Mouse (Mus musculus) lung, adult 2 months (tissue): Measurements from ENCODE around the gene Utrn. TPM values are rescaled to one million over a fixed set of nuclear protein-coding genes. Genes with fewer than 3 reads are reported as not detected.
A peak's percentile ranks its signal among the peaks of the same experiment; 100 is the strongest.

Experiments used
- DNase-seq: peaks from one replicate; pipeline ENCODE4 v3.0.0; 2022
- H3K4me1 ChIP-seq: fragments of 200-500 bp; 2 replicates; pipeline ENCODE4 v1.6.1; 2011; ENCODE audit warnings: low read length; ENCODE audit not compliant: control insufficient read depth, insufficient read depth
- H3K4me3 ChIP-seq: fragments of 200-500 bp; replicated peaks from 2 replicates; pipeline ENCODE3; 2011; ENCODE audit warnings: low read depth, mild to moderate bottlenecking, control low read depth, low read length; ENCODE audit errors: extremely low read depth
- CTCF ChIP-seq: fragments of 200-500 bp; IDR thresholded peaks from 2 replicates; pipeline ENCODE4 v1.5.1; 2011; ENCODE audit warnings: mild to moderate bottlenecking, low read length, control low read depth; ENCODE audit not compliant: insufficient read depth
- POLR2A ChIP-seq: fragments of 200-500 bp; IDR thresholded peaks from 2 replicates; pipeline ENCODE4 v1.6.1; 2011; ENCODE audit warnings: low read depth, mild to moderate bottlenecking, control low read depth, low read length, borderline replicate concordance; ENCODE audit errors: extremely low read depth
- WGBS: fragments of 180-500 bp; shearing (Covaris S2); methylation state at CpG from one replicate; pipeline ENCODE4 v1.1.7; 2018; 5-methylcytosine and 5-hydroxymethylcytosine counted together
- polyA plus RNA-seq: library from polyadenylated mRNA; depleted of rRNA; stranded (reverse); fragments of >200 nt; gene quantifications from 2 replicates; pipeline ENCODE4 v1.2.3, GENCODE M21; 2012

Utrn gene
- polyA plus RNA-seq, 1 experiment: 59.1 TPM

GRCm38 (mm10) chr10:12754911-12755310 is 114.3 kb downstream of the Utrn start:
- DNase-seq: no peak
- peaks cover 12% of the 10 kb centered on the region for H3K4me1 ChIP-seq
- TF ChIP-seq CTCF (no peak), POLR2A (no peak)
- H3K4me3 ChIP-seq: no peak overlapping the region
- 80% methylated on average over 2 of the region's 2 CpGs for WGBS

GRCm38 (mm10) chr10:12754166-12754565 is 115.0 kb downstream of the Utrn start:
- TF ChIP-seq POLR2A: no peak
- TF ChIP-seq CTCF: no peak
- DNase-seq: no peak
- 87% methylated on average over 6 of the region's 6 CpGs for WGBS

GRCm38 (mm10) chr10:12743717-12744116 is 125.4 kb downstream of the Utrn start:
- no peak for TF ChIP-seq POLR2A
- TF ChIP-seq CTCF: no peak
- Histone ChIP-seq H3K4me1 (no peaks in the 10 kb centered on the region), H3K4me3 (no peak overlapping the region)
- no peak for DNase-seq
- 83% methylated on average over 9 of the region's 9 CpGs for WGBS

More at GRCm38 (mm10) chr10:12754166-12754565, 115.0 kb downstream of the Utrn start:
- Histone ChIP-seq H3K4me1 (peaks cover 12% of the 10 kb centered on the region), H3K4me3 (no peak overlapping the region)

GRCm38 (mm10) chr10:12739302-12739987 is 129.7 kb downstream of the Utrn start:
- Histone ChIP-seq H3K4me3 (no peak overlapping the region), H3K4me1 (peaks cover 6% of the 10 kb centered on the region)
- WGBS: 70% methylated on average over 13 of the region's 13 CpGs
- TF ChIP-seq CTCF (no peak), POLR2A (no peak)
- no peak for DNase-seq

GRCm38 (mm10) chr10:12737926-12738325 is 131.2 kb downstream of the Utrn start:
- no peak for DNase-seq
- 58% methylated on average over 9 of the region's 9 CpGs for WGBS
- Histone ChIP-seq H3K4me1 (peaks cover 6% of the 10 kb centered on the region), H3K4me3 (peak overlapping the region; percentile 13)
- TF ChIP-seq POLR2A (peak; percentile 29; the same call in 1 of the 2 replicates), CTCF (no peak)

- 45% methylated on average over 18 of the region's 18 CpGs for WGBS
- Histone ChIP-seq H3K4me1 (peaks cover 8% of the 10 kb centered on the region), H3K4me3 (no peak overlapping the region)
- TF ChIP-seq CTCF: no peak
- no peak for TF ChIP-seq POLR2A
- peak; percentile 31 for DNase-seq
Observed at GRCm38 (mm10) chr10:12736861-12737835, 132.0 kb downstream of the Utrn start.

- 89% methylated on average over 1 of the region's 1 CpGs for WGBS
- H3K4me3 ChIP-seq: no peak overlapping the region
Observed at GRCm38 (mm10) chr10:12735695-12736094, 133.5 kb downstream of the Utrn start.

GRCm38 (mm10) chr10:12731459-12731858 is 137.7 kb downstream of the Utrn start:
- no peak for DNase-seq
- Histone ChIP-seq H3K4me3 (no peak overlapping the region), H3K4me1 (peaks cover 2% of the 10 kb centered on the region)
- WGBS: 90% methylated on average over 5 of the region's 5 CpGs
- no peak for TF ChIP-seq CTCF
- TF ChIP-seq POLR2A: no peak

More at GRCm38 (mm10) chr10:12735695-12736094, 133.5 kb downstream of the Utrn start:
- DNase-seq: no peak
- peaks cover 8% of the 10 kb centered on the region for H3K4me1 ChIP-seq
- TF ChIP-seq POLR2A (no peak), CTCF (no peak)

- peaks cover 2% of the 10 kb centered on the region for H3K4me1 ChIP-seq
- no peak overlapping the region for H3K4me3 ChIP-seq
- WGBS: 60% methylated on average over 1 of the region's 1 CpGs
- TF ChIP-seq POLR2A: no peak
- no peak for TF ChIP-seq CTCF
- no peak for DNase-seq
Observed at GRCm38 (mm10) chr10:12729635-12730034, 139.5 kb downstream of the Utrn start.

- 59% methylated on average over 5 of the region's 5 CpGs for WGBS
- Histone ChIP-seq H3K4me3 (no peak overlapping the region), H3K4me1 (peaks cover 2% of the 10 kb centered on the region)
- no peak for DNase-seq
- no peak for TF ChIP-seq CTCF
- TF ChIP-seq POLR2A: no peak
Observed at GRCm38 (mm10) chr10:12729033-12729432, 140.1 kb downstream of the Utrn start.
